Mouse (Mus musculus): ENCODE results near the gene 6030408B16Rik. TPM values are rescaled to one million over a fixed set of nuclear protein-coding genes. Genes with fewer than 3 reads are reported as not detected.

Gene 6030408B16Rik
- 0.78 TPM in 1 of 2 replicates, not detected in the other for total RNA-seq (2017)

- ATAC-seq (replicated peaks; ENCODE audit: low read depth, poor library complexity, severe bottlenecking), result no peak
Observed at GRCm38 (mm10) chr15:101293025-101293621, at the start of gene 6030408B16Rik. TSS of gene 6030408B16Rik (plus strand) at chr15:101293212.

GRCm38 (mm10) chr15:101244012-101244411 lies 49.0 kb upstream of the 6030408B16Rik start:
- peak; percentile 37 for ATAC-seq (replicated peaks; ENCODE audit: low read depth, poor library complexity, severe bottlenecking)

- peak; percentile 89 for ATAC-seq (replicated peaks; ENCODE audit: low read depth, poor library complexity, severe bottlenecking)
Observed at GRCm38 (mm10) chr15:101246231-101247154, 46.5 kb upstream of the 6030408B16Rik start.

GRCm38 (mm10) chr15:101247155-101247498 lies 45.9 kb upstream of the 6030408B16Rik start:
- ATAC-seq (replicated peaks; ENCODE audit: low read depth, poor library complexity, severe bottlenecking), result no peak

GRCm38 (mm10) chr15:101248029-101248710 lies 44.8 kb upstream of the 6030408B16Rik start:
- peak; percentile 43 for ATAC-seq (replicated peaks; ENCODE audit: low read depth, poor library complexity, severe bottlenecking)

GRCm38 (mm10) chr15:101250220-101250800 lies 42.7 kb upstream of the 6030408B16Rik start:
- no peak for ATAC-seq (replicated peaks; ENCODE audit: low read depth, poor library complexity, severe bottlenecking)

GRCm38 (mm10) chr15:101251930-101252329 lies 41.1 kb upstream of the 6030408B16Rik start:
- ATAC-seq (replicated peaks; ENCODE audit: low read depth, poor library complexity, severe bottlenecking), result no peak

GRCm38 (mm10) chr15:101252614-101253013 lies 40.4 kb upstream of the 6030408B16Rik start:
- ATAC-seq (replicated peaks; ENCODE audit: low read depth, poor library complexity, severe bottlenecking), result no peak

- ATAC-seq (replicated peaks; ENCODE audit: low read depth, poor library complexity, severe bottlenecking), result no peak
Observed at GRCm38 (mm10) chr15:101253563-101253885, 39.5 kb upstream of the 6030408B16Rik start.

- ATAC-seq (replicated peaks; ENCODE audit: low read depth, poor library complexity, severe bottlenecking), result peak; percentile 52
Observed at GRCm38 (mm10) chr15:101253886-101254795, 38.9 kb upstream of the 6030408B16Rik start, which contains the start of gene Nr4a1. TSS of gene Nr4a1 (plus strand) at chr15:101254269.

GRCm38 (mm10) chr15:101255842-101256462 lies 37.1 kb upstream of the 6030408B16Rik start:
- ATAC-seq (replicated peaks; ENCODE audit: low read depth, poor library complexity, severe bottlenecking), result peak; percentile 26

- ATAC-seq (replicated peaks; ENCODE audit: low read depth, poor library complexity, severe bottlenecking), result no peak
Observed at GRCm38 (mm10) chr15:101256463-101257206, 36.4 kb upstream of the 6030408B16Rik start.

- ATAC-seq (replicated peaks; ENCODE audit: low read depth, poor library complexity, severe bottlenecking), result no peak
Observed at GRCm38 (mm10) chr15:101258420-101258819, 34.6 kb upstream of the 6030408B16Rik start.

- no peak for ATAC-seq (replicated peaks; ENCODE audit: low read depth, poor library complexity, severe bottlenecking)
Observed at GRCm38 (mm10) chr15:101259922-101260321, 33.1 kb upstream of the 6030408B16Rik start.

- no peak for ATAC-seq (replicated peaks; ENCODE audit: low read depth, poor library complexity, severe bottlenecking)
Observed at GRCm38 (mm10) chr15:101260387-101260786, 32.6 kb upstream of the 6030408B16Rik start.

GRCm38 (mm10) chr15:101260874-101261622 lies 32.0 kb upstream of the 6030408B16Rik start:
- ATAC-seq (replicated peaks; ENCODE audit: low read depth, poor library complexity, severe bottlenecking), result peak; percentile 17; the same call in 1 of the 2 replicates

- ATAC-seq (replicated peaks; ENCODE audit: low read depth, poor library complexity, severe bottlenecking), result peak; percentile 55
Observed at GRCm38 (mm10) chr15:101262502-101262901, 30.5 kb upstream of the 6030408B16Rik start.
